Mouse (Mus musculus): Measurements from ENCODE around the gene Notch4. TPM values are rescaled to one million over a fixed set of nuclear protein-coding genes. Genes with fewer than 3 reads are reported as not detected.
A peak's percentile ranks its signal among the peaks of the same experiment; 100 is the strongest.
"Not testable (repeated sequence)": the region's sequence is repeated elsewhere in the genome, so short reads cannot be mapped to it uniquely, and the experiment has no call there.

The Notch4 gene
- 10 to 100 TPM in 1 of 2 experiments, 1 to 10 TPM in 1; 9.1 to 18.3 TPM for total RNA-seq (2021)
- long read RNA-seq, experiment 1, full-length matches to known transcripts, result 8 of 18 reads
- long read RNA-seq, experiment 1, partial matches to known transcripts, result 6 of 18 reads
- long read RNA-seq, experiment 1, other reads (novel, unspliced or antisense), result 4 of 18 reads
- long read RNA-seq, experiment 2, full-length matches to known transcripts, result 11 of 23 reads
- long read RNA-seq, experiment 2, partial matches to known transcripts, result 8 of 23 reads
- long read RNA-seq, experiment 2, other reads (novel, unspliced or antisense), result 4 of 23 reads

- TF ChIP-seq CTCF (IDR thresholded peaks at IDR 0.05), result no peak
- intact Hi-C loops (cut with DNase I), result loop anchor here (10.0 kb wide), 1 partner anchor 319 kb away; no protein-coding TSS in a partner anchor
- Histone ChIP-seq H3K27ac (peak within 1 kb of the TSS; percentile 79), H3K4me3 (peak within 1 kb of the TSS; percentile 31)
- DNase-seq (ENCODE audit: extremely low spot score in 1 of 2, low spot score in 2 of 2), result no peak
Measured at GRCm38 (mm10) chr17:34564003-34564421, at the start of gene Notch4. TSS of gene Notch4 (plus strand) at chr17:34564268.

GRCm38 (mm10) chr17:34516514-34516913, 47.6 kb upstream of the Notch4 start:
- intact Hi-C loops (cut with DNase I), result no loop called here
- TF ChIP-seq CTCF (IDR thresholded peaks at IDR 0.05), result no peak
- H3K4me3 ChIP-seq, result no peak overlapping the region
- H3K27ac ChIP-seq, result no peak overlapping the region
- DNase-seq (ENCODE audit: extremely low spot score in 1 of 2, low spot score in 2 of 2), result no peak

- TF ChIP-seq CTCF (IDR thresholded peaks at IDR 0.05), result no peak
Measured at GRCm38 (mm10) chr17:34517252-34517651, 46.8 kb upstream of the Notch4 start, which contains the start of gene Btnl6. TSS of gene Btnl6 (minus strand) at chr17:34517352.

GRCm38 (mm10) chr17:34517795-34518194, 46.3 kb upstream of the Notch4 start:
- no peak for DNase-seq (ENCODE audit: extremely low spot score in 1 of 2, low spot score in 2 of 2)
- no peak overlapping the region for H3K4me3 ChIP-seq
- intact Hi-C loops (cut with DNase I), result no loop called here
- no peak for TF ChIP-seq CTCF (IDR thresholded peaks at IDR 0.05)
- no peak overlapping the region for H3K27ac ChIP-seq

More at GRCm38 (mm10) chr17:34517252-34517651, 46.8 kb upstream of the Notch4 start, which contains the start of gene Btnl6:
- intact Hi-C loops (cut with DNase I), result no loop called here
- no peak for DNase-seq (ENCODE audit: extremely low spot score in 1 of 2, low spot score in 2 of 2)
- Histone ChIP-seq H3K27ac (no peak within 1 kb of the TSS), H3K4me3 (no peak within 1 kb of the TSS)

GRCm38 (mm10) chr17:34518571-34518970, 45.5 kb upstream of the Notch4 start:
- H3K27ac ChIP-seq; H3K4me3 ChIP-seq; intact Hi-C loops (cut with DNase I); DNase-seq (ENCODE audit: extremely low spot score in 1 of 2, low spot score in 2 of 2): not testable (repeated sequence)

GRCm38 (mm10) chr17:34519001-34519400, 45.1 kb upstream of the Notch4 start:
- Histone ChIP-seq H3K4me3 (no peak overlapping the region), H3K27ac (no peak overlapping the region)
- no peak for DNase-seq (ENCODE audit: extremely low spot score in 1 of 2, low spot score in 2 of 2)
- TF ChIP-seq CTCF (IDR thresholded peaks at IDR 0.05), result no peak
- intact Hi-C loops (cut with DNase I), result no loop called here

- H3K4me3 ChIP-seq, result no peak overlapping the region
- no peak for DNase-seq (ENCODE audit: extremely low spot score in 1 of 2, low spot score in 2 of 2)
- H3K27ac ChIP-seq, result no peak overlapping the region
- intact Hi-C loops (cut with DNase I), result no loop called here
- TF ChIP-seq CTCF (IDR thresholded peaks at IDR 0.05), result no peak
Measured at GRCm38 (mm10) chr17:34532671-34533070, 31.4 kb upstream of the Notch4 start.

GRCm38 (mm10) chr17:34543567-34543966, 20.5 kb upstream of the Notch4 start:
- H3K4me3 ChIP-seq; H3K27ac ChIP-seq; intact Hi-C loops (cut with DNase I); DNase-seq (ENCODE audit: extremely low spot score in 1 of 2, low spot score in 2 of 2): not testable (repeated sequence)

GRCm38 (mm10) chr17:34546797-34547196, 17.3 kb upstream of the Notch4 start:
- Histone ChIP-seq H3K27ac (no peak overlapping the region), H3K4me3 (no peak overlapping the region)
- no peak for TF ChIP-seq CTCF (IDR thresholded peaks at IDR 0.05)
- DNase-seq (ENCODE audit: extremely low spot score in 1 of 2, low spot score in 2 of 2), result no peak
- intact Hi-C loops (cut with DNase I), result no loop called here

GRCm38 (mm10) chr17:34547601-34548000, 16.5 kb upstream of the Notch4 start:
- DNase-seq (ENCODE audit: extremely low spot score in 1 of 2, low spot score in 2 of 2), result no peak
- Histone ChIP-seq H3K27ac (no peak overlapping the region), H3K4me3 (no peak overlapping the region)
- no peak for TF ChIP-seq CTCF (IDR thresholded peaks at IDR 0.05)
- intact Hi-C loops (cut with DNase I), result no loop called here

GRCm38 (mm10) chr17:34549156-34549555, 14.9 kb upstream of the Notch4 start:
- intact Hi-C loops (cut with DNase I), result no loop called here
- Histone ChIP-seq H3K27ac (no peak overlapping the region), H3K4me3 (no peak overlapping the region)
- TF ChIP-seq CTCF (IDR thresholded peaks at IDR 0.05), result no peak
- DNase-seq (ENCODE audit: extremely low spot score in 1 of 2, low spot score in 2 of 2), result no peak

- Histone ChIP-seq H3K27ac (no peak overlapping the region), H3K4me3 (no peak overlapping the region)
- intact Hi-C loops (cut with DNase I), result no loop called here
- DNase-seq (ENCODE audit: extremely low spot score in 1 of 2, low spot score in 2 of 2), result no peak
- TF ChIP-seq CTCF (IDR thresholded peaks at IDR 0.05), result no peak
Measured at GRCm38 (mm10) chr17:34549843-34550242, 14.2 kb upstream of the Notch4 start.

GRCm38 (mm10) chr17:34555483-34555882, 8.6 kb upstream of the Notch4 start:
- H3K4me3 ChIP-seq, result no peak overlapping the region
- intact Hi-C loops (cut with DNase I), result loop anchor here (1.0 kb wide), 1 partner anchor 114 kb away; no protein-coding TSS in a partner anchor
- H3K27ac ChIP-seq, result no peak overlapping the region
- TF ChIP-seq CTCF (IDR thresholded peaks at IDR 0.05), result peak; percentile 94
- DNase-seq (ENCODE audit: extremely low spot score in 1 of 2, low spot score in 2 of 2), result peak; percentile 64 to 74
